Mouse (Mus musculus): Measurements from ENCODE around the gene Gap43. TPM values are rescaled to one million over a fixed set of nuclear protein-coding genes. Genes with fewer than 3 reads are reported as not detected.

Gene Gap43
- polyA plus RNA-seq, 1 experiment = 1.6 TPM

- Histone ChIP-seq H3K79me2 (ENCODE audit: control insufficient read depth, insufficient read depth) (no peaks in the 10 kb centered on the region), H3K4me2 (ENCODE audit: low read depth) (no peak overlapping the region), H3K27me3 (ENCODE audit: control insufficient read depth, insufficient read depth, insufficient read length) (no peaks in the 10 kb centered on the region), H3K36me3 (ENCODE audit: control insufficient read depth, insufficient read depth) (no peaks in the 10 kb centered on the region), H3ac (ENCODE audit: control insufficient read depth, insufficient read length) (no peak overlapping the region), H3K4me3 (no peak overlapping the region)
- TF ChIP-seq MYOG (IDR thresholded peaks at IDR 0.05; ENCODE audit: control insufficient read depth in 1 of 3, insufficient read depth in 1 of 3, insufficient read length in 2 of 3, low read depth in 2 of 3) (no peak), MYOD1 (IDR thresholded peaks at IDR 0.05; ENCODE audit: control insufficient read depth in 1 of 3, insufficient read length in 2 of 3, low read depth in 2 of 3) (no peak), POLR2A (IDR thresholded peaks at IDR 0.05; ENCODE audit: insufficient read length, low read depth) (no peak), SRF (IDR thresholded peaks at IDR 0.05; ENCODE audit: control insufficient read depth, insufficient read length, low read depth) (no peak), MAX (IDR thresholded peaks at IDR 0.05; ENCODE audit: low read depth) (no peak), CEBPB (IDR thresholded peaks at IDR 0.05; ENCODE audit: insufficient read depth, poor library complexity, severe bottlenecking) (no peak), POLR2AphosphoS2 (IDR thresholded peaks at IDR 0.05; ENCODE audit: insufficient read length, low read depth) (no peak), E2F4 (IDR thresholded peaks at IDR 0.05; ENCODE audit: insufficient read depth) (no peak), REST (IDR thresholded peaks at IDR 0.05; ENCODE audit: insufficient read depth, insufficient read length) (no peak), USF1 (IDR thresholded peaks at IDR 0.05; ENCODE audit: low read depth) (no peak), TCF3 (IDR thresholded peaks at IDR 0.05; ENCODE audit: insufficient read length, low read depth) (no peak), TCF12 (IDR thresholded peaks at IDR 0.05; ENCODE audit: insufficient read depth, poor library complexity, severe bottlenecking) (no peak)
Measured at GRCm38 (mm10) chr16:42291572-42291971, 48.9 kb downstream of the Gap43 start.

- H3K4me2 ChIP-seq (ENCODE audit: low read depth) = no peak overlapping the region
- TF ChIP-seq TCF12 (IDR thresholded peaks at IDR 0.05; ENCODE audit: insufficient read depth, poor library complexity, severe bottlenecking) (no peak), E2F4 (IDR thresholded peaks at IDR 0.05; ENCODE audit: insufficient read depth) (no peak), CEBPB (IDR thresholded peaks at IDR 0.05; ENCODE audit: insufficient read depth, poor library complexity, severe bottlenecking) (no peak), POLR2A (IDR thresholded peaks at IDR 0.05; ENCODE audit: insufficient read length, low read depth) (no peak), TCF3 (IDR thresholded peaks at IDR 0.05; ENCODE audit: insufficient read length, low read depth) (no peak), MYOD1 (IDR thresholded peaks at IDR 0.05; ENCODE audit: control insufficient read depth in 1 of 3, insufficient read length in 2 of 3, low read depth in 2 of 3) (no peak), SRF (IDR thresholded peaks at IDR 0.05; ENCODE audit: control insufficient read depth, insufficient read length, low read depth) (no peak), MAX (IDR thresholded peaks at IDR 0.05; ENCODE audit: low read depth) (no peak), USF1 (IDR thresholded peaks at IDR 0.05; ENCODE audit: low read depth) (no peak), POLR2AphosphoS2 (IDR thresholded peaks at IDR 0.05; ENCODE audit: insufficient read length, low read depth) (no peak)
- no peak overlapping the region for H3ac ChIP-seq (ENCODE audit: control insufficient read depth, insufficient read length)
- no peak overlapping the region for H3K4me3 ChIP-seq
- no peaks in the 10 kb centered on the region for H3K27me3 ChIP-seq (ENCODE audit: control insufficient read depth, insufficient read depth, insufficient read length)
- no peaks in the 10 kb centered on the region for H3K79me2 ChIP-seq (ENCODE audit: control insufficient read depth, insufficient read depth)
- H3K36me3 ChIP-seq (ENCODE audit: control insufficient read depth, insufficient read depth) = no peaks in the 10 kb centered on the region
Measured at GRCm38 (mm10) chr16:42284005-42284404, 56.4 kb downstream of the Gap43 start.

GRCm38 (mm10) chr16:42277713-42278112 is 62.7 kb downstream of the Gap43 start:
- H3K4me3 ChIP-seq = no peak overlapping the region
- no peaks in the 10 kb centered on the region for H3K27me3 ChIP-seq (ENCODE audit: control insufficient read depth, insufficient read depth, insufficient read length)
- H3K36me3 ChIP-seq (ENCODE audit: control insufficient read depth, insufficient read depth) = no peaks in the 10 kb centered on the region
- H3ac ChIP-seq (ENCODE audit: control insufficient read depth, insufficient read length) = no peak overlapping the region
- H3K79me2 ChIP-seq (ENCODE audit: control insufficient read depth, insufficient read depth) = no peaks in the 10 kb centered on the region
- H3K4me2 ChIP-seq (ENCODE audit: low read depth) = no peak overlapping the region
- TF ChIP-seq MYOG (IDR thresholded peaks at IDR 0.05; ENCODE audit: control insufficient read depth in 1 of 3, insufficient read depth in 1 of 3, insufficient read length in 2 of 3, low read depth in 2 of 3) = no peak
- TF ChIP-seq REST (IDR thresholded peaks at IDR 0.05; ENCODE audit: insufficient read depth, insufficient read length) = no peak
- no peak for TF ChIP-seq MYOD1 (IDR thresholded peaks at IDR 0.05; ENCODE audit: control insufficient read depth in 1 of 3, insufficient read length in 2 of 3, low read depth in 2 of 3)
- TF ChIP-seq CEBPB (IDR thresholded peaks at IDR 0.05; ENCODE audit: insufficient read depth, poor library complexity, severe bottlenecking) = no peak
- TF ChIP-seq SRF (IDR thresholded peaks at IDR 0.05; ENCODE audit: control insufficient read depth, insufficient read length, low read depth) = no peak

- Histone ChIP-seq H3K4me2 (ENCODE audit: low read depth) (no peak overlapping the region), H3K27me3 (ENCODE audit: control insufficient read depth, insufficient read depth, insufficient read length) (no peaks in the 10 kb centered on the region), H3K36me3 (ENCODE audit: control insufficient read depth, insufficient read depth) (no peaks in the 10 kb centered on the region), H3K79me2 (ENCODE audit: control insufficient read depth, insufficient read depth) (no peaks in the 10 kb centered on the region), H3K4me3 (no peak overlapping the region), H3ac (ENCODE audit: control insufficient read depth, insufficient read length) (no peak overlapping the region)
- TF ChIP-seq MYOG (IDR thresholded peaks at IDR 0.05; ENCODE audit: control insufficient read depth in 1 of 3, insufficient read depth in 1 of 3, insufficient read length in 2 of 3, low read depth in 2 of 3) = no peak
- no peak for TF ChIP-seq USF1 (IDR thresholded peaks at IDR 0.05; ENCODE audit: low read depth)
Measured at GRCm38 (mm10) chr16:42277268-42277667, 63.2 kb downstream of the Gap43 start.

- Histone ChIP-seq H3K27me3 (ENCODE audit: control insufficient read depth, insufficient read depth, insufficient read length) (no peaks in the 10 kb centered on the region), H3K36me3 (ENCODE audit: control insufficient read depth, insufficient read depth) (no peaks in the 10 kb centered on the region), H3ac (ENCODE audit: control insufficient read depth, insufficient read length) (no peak overlapping the region), H3K79me2 (ENCODE audit: control insufficient read depth, insufficient read depth) (no peaks in the 10 kb centered on the region), H3K4me2 (ENCODE audit: low read depth) (no peak overlapping the region), H3K4me3 (no peak overlapping the region)
- TF ChIP-seq POLR2AphosphoS2 (IDR thresholded peaks at IDR 0.05; ENCODE audit: insufficient read length, low read depth) (no peak), E2F4 (IDR thresholded peaks at IDR 0.05; ENCODE audit: insufficient read depth) (no peak), MYOG (IDR thresholded peaks at IDR 0.05; ENCODE audit: control insufficient read depth in 1 of 3, insufficient read depth in 1 of 3, insufficient read length in 2 of 3, low read depth in 2 of 3) (no peak)
Measured at GRCm38 (mm10) chr16:42276216-42277141, 64.0 kb downstream of the Gap43 start.
